Mouse (Mus musculus) left cerebral cortex, postnatal 10 days (tissue): ENCODE data around the gene Mars. TPM values are rescaled to one million over a fixed set of nuclear protein-coding genes. Genes with fewer than 3 reads are reported as not detected.
A peak's percentile ranks its signal among the peaks of the same experiment; 100 is the strongest.

Experiments used
- DNase-seq, 2 experiments: peaks; one replicate each; pipeline ENCODE4 v3.0.0; 2021 to 2022; ENCODE audit warnings: low spot score in 2 of 2, mixed read lengths in 1 of 2; ENCODE audit errors: extremely low spot score in 1 of 2
- intact Hi-C: fragments of 180-260 bp; cut with DNase I; formaldehyde crosslinking; loops from one replicate; pipeline ENCODE4 v1.15.1; 2025
- total RNA-seq, 2 experiments: library from RNA; stranded (reverse); gene quantifications; 2 replicates each; pipeline ENCODE4 v1.2.3; 2021

The Mars gene
- total RNA-seq, 2 experiments from 2014 or later: 59.1 to 62.0 TPM

- peak in 1 of 2 experiments; percentile 67 for DNase-seq
- intact Hi-C loops: no loop called here
These were observed 20.4 kb downstream of the Mars start for GRCm38 (mm10) chr10:127290930-127291880.

DNA sequence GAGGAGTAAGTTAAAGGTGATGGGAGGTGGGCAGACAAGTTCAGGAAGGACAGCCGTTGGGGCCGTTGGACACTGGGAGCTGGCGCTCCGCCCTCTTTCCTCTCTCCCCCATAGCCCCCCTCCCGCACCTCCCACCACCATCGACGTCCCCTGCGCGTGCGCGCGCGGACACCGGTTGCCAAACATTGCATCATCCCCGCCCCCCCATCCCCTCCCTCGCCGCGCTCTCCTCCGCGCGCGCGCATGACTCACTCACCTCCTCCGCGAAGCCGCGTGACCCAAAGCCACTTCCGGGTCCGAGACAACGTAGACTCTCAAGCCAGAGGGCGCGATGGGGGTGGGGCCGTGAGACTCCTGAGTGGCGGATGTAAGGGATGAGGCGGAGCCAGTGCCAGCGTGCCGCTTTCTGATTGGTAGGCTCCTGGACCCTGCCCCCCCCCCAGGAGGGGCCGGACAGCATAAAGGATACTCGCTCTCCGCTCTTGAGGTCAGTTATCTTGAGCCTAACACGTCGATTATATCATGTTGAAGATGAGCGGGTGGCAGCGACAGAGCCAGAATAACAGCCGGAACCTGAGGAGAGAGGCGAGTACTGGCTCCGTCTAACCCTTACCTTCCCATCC lies 21.2 kb downstream of the Mars start:
- intact Hi-C loops: no loop called here
- DNase-seq: peak; percentile 100

DNA sequence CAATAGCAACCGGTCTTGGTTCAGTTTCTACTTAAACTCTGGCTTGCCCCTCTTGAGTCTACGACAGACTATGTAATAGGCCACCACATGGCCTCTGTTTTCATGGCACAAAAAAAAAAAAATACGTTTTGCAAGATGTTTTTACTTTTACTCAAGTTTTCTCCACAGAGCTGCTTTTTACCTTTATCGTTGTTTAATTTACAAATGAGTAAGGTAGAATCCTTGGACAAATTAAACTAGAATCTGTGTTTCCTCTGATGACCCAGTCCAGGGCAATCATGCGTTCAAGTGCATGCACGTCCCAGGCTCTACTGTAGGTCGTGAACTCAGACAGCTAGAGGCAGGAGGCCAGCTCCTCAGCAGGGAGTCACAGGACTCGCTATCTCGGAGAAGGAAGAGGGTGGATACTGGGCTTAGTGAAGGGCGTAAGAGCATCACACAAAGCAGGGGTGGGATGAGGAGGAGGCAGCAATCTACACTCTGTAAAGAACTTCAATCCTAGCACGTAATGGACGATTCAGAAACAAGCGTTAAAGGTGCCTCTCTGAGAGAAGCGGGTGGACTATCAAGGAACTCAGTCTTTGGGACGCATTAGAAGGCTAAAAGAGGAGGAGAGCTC lies 21.9 kb downstream of the Mars start:
- intact Hi-C loops: no loop called here
- peak in 1 of 2 experiments; percentile 88 for DNase-seq

GRCm38 (mm10) chr10:127288800-127289572 lies 22.6 kb downstream of the Mars start, which contains the start of gene Mbd6:
TSS of gene Mbd6 (minus strand) at chr10:127289018.
- intact Hi-C loops: no loop called here
- DNase-seq: peak; percentile 69 to 93

DNA sequence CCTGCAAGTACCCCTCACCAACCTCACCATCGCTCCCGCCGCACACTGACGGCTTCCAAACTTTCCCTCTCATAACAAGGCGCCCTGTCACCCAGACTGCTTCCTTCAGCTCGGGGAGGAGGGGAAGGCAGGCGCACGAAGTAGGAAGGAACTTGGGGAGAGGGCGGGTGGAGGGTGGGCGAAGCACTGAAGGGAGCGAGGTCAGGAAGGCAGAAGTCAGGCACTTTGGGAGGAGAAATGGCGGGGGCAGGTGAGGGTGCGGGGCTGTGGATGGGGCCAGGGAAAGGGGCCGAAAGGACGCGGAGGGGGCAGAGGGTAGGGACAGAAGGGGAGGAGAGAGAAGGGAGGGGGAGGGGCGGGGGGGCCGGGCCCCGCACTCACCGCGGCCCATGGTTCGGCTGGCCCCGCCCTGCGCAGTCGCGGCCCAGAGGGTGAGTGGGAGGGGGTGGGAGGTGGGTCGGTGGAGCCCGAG lies 23.2 kb downstream of the Mars start:
- intact Hi-C loops: no loop called here
- peak in 1 of 2 experiments; percentile 78 for DNase-seq

- intact Hi-C loops: no loop called here
- DNase-seq: no peak
These were observed 23.7 kb downstream of the Mars start for GRCm38 (mm10) chr10:127287936-127288293.

DNA sequence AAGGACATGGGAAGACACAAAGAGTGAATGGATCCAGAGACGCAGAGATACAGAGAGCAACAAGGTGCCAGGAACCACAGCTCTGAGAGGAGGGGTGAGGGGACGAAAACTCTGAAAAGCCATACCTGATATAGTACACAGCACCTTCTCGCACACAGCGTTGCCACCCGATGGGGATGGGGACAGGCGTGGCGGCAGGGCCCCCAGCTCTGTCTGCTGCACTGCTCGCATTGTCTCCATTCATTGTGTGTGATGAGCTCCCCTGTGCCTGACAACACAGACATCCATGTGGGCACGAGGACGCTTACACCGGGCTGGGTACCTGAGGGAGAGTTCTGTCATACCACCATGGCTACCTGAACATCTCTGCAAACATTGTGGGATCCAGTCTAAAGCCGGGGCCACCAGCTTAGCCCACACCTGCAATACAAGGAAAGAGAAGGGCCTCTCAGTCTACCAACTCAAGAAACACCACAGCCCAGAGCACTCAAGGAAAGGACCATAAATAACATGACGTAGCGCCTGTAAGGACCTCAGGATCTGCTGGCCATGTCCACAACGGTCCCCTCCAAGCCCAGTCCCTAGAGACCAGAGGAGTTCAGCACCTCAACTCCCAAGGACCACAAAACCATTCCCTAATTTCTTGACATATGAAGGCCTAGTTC lies 24.2 kb downstream of the Mars start:
- intact Hi-C loops: no loop called here
- DNase-seq: no peak

- intact Hi-C loops: no loop called here
- DNase-seq: peak in 1 of 2 experiments; percentile 71
These were observed 24.9 kb downstream of the Mars start for GRCm38 (mm10) chr10:127286730-127287129.

DNA sequence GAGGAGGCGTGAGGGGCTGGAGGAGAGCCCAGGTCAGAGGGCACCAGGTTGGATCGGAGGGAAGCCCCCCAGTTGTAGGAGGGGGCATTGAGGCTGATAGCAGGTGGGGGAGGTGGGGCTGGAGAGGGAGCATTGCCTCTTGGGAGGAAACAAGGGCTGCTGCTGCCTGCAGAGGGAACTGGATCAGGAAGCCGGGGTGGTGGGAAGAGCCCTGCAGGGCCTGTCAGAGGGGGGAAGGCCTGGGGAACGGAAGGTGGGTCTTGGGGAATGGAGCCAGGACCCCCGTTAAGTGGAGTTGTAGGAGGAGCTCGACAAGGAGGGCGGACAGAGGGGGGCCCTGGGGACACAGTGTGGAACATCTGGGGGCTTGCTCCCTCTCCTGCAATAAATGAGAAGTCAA lies 25.4 kb downstream of the Mars start:
- intact Hi-C loops: no loop called here
- no peak for DNase-seq

- intact Hi-C loops: no loop called here
- no peak for DNase-seq
These were observed 25.9 kb downstream of the Mars start for GRCm38 (mm10) chr10:127285644-127286043.

GRCm38 (mm10) chr10:127284724-127285500 lies 26.7 kb downstream of the Mars start:
- DNase-seq: no peak
- intact Hi-C loops: no loop called here

- intact Hi-C loops: no loop called here
- no peak for DNase-seq
These were observed 27.4 kb downstream of the Mars start for GRCm38 (mm10) chr10:127284105-127284622.

DNA sequence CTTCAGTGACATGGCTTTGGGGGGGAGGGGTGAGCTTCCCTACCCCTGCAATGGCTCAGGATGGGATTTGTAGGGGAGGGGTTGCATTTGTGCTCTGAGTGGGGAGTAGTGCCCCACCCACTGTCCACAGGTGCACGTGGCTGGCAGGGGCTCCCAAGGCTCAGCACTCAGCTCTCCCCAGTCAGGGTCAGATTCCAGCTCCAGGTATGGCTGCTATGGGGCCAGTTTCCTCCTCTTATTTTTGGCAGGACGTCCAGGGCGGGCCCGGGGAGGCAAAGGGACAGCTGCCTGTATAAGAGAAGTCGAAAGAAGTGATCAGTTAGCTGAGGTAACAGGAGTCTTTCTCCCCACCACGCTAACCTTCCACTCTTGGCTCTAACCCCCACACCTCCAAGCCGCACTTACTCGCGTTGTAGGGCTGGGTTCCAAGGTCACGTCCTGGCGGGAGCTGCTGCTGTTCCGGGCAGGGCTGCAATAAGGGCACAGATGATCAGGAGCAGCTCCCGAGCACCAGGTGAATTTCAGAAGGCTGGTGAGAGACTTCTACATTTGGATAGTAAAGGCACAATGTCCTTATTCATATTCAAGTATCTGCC lies 28.9 kb downstream of the Mars start:
- DNase-seq: no peak
- intact Hi-C loops: no loop called here

GRCm38 (mm10) chr10:127281316-127281715 lies 30.3 kb downstream of the Mars start:
- no peak for DNase-seq
- intact Hi-C loops: no loop called here

DNA sequence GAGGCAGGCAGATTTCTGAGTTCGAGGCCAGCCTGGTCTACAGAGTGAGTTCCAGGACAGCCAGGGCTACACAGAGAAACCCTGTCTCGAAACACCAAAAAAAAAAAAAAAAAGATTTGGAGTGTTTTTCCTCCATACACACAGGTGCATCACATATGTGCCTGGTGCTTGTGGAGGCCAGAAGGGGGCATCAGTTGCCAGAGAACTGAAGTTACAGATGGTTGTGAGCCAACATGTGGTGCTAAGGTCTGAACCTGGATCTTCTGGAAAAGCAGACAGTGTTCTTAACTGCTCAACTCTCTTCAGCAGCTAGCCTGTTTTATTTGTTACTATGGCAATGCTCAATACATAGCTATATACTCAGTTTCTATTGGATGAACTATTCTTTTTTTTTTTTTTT lies 31.9 kb downstream of the Mars start:
- DNase-seq: no peak
- intact Hi-C loops: no loop called here

DNA sequence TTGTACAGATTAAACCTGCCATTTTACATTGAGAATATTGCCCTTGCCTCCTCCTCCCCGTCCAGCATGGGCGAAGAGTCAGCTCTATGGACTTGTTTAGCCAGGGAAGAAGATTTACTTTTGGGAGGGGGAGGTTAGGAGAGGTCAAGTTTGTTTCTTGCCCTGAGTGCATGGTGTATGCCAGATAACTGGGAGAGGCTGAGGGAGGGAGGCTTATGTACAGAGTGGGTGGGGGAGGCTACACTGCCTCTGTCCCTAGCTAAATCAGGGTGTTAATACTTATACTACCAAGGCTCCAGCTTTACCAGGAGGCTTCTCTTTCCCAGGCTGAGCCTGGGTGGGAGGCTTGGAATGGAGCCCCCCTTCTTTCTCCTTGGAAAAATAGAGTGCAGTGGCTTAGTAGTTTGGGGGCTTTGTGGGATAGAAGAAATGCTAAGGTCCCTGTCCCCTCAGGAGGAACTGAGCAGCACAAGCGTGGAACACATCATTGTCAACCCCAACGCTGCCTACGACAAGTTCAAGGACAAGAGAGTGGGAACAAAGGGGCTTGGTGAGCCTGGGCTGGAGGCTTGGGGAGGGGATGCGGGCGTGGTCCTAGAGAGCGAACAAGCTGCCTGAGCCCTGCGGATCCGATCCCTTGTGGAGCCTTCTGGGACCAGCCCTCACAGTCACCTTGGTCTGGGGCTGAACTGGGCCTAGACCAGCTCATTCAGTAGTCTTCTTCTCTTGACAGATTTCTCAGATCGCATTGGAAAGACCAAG lies 37.1 kb downstream of the Mars start:
- no peak for DNase-seq
- intact Hi-C loops: no loop called here
